Mouse (Mus musculus) macrophage (primary cell): ENCODE results near the gene Clmp. TPM values are rescaled to one million over a fixed set of nuclear protein-coding genes. Genes with fewer than 3 reads are reported as not detected.
A peak's percentile ranks its signal among the peaks of the same experiment; 100 is the strongest.
"Not testable (repeated sequence)": the region's sequence is repeated elsewhere in the genome, so short reads cannot be mapped to it uniquely, and the experiment has no call there.

ENCODE experiments used
- H3K27ac ChIP-seq: fragments of 350-480 bp; formaldehyde crosslinking; 2 replicates; pipeline ENCODE4 v1.9.0; 2021
- H3K36me3 ChIP-seq: fragments of 350-480 bp; formaldehyde crosslinking; 2 replicates; pipeline ENCODE4 v1.9.0; 2021; ENCODE audit errors: inconsistent target
- H3K4me3 ChIP-seq: fragments of 350-480 bp; formaldehyde crosslinking; 2 replicates; pipeline ENCODE4 v1.9.0; 2021; ENCODE audit errors: inconsistent target
- H3K79me2 ChIP-seq: fragments of 350-480 bp; formaldehyde crosslinking; 2 replicates; pipeline ENCODE4 v1.9.0; 2021; ENCODE audit errors: inconsistent target
- WGBS: methylation state at CpG from one replicate; pipeline ENCODE4 v1.1.7; 2026; ENCODE audit warnings: inconsistent platforms; ENCODE audit not compliant: missing documents; 5-methylcytosine and 5-hydroxymethylcytosine counted together
- polyA plus RNA-seq: library from polyadenylated mRNA; stranded (reverse); fragments of 250-400 nt; gene quantifications from 3 replicates; pipeline ENCODE4 v1.2.4, GENCODE M21; 2018; ENCODE audit warnings: inconsistent platforms

Gene Clmp
- polyA plus RNA-seq, 1 experiment from 2014 or later, result 0.20 TPM

- Histone ChIP-seq H3K79me2 (no peaks in the 10 kb centered on the region), H3K4me3 (no peak overlapping the region), H3K27ac (no peak overlapping the region), H3K36me3 (no peaks in the 10 kb centered on the region)
- 93% methylated on average over 6 of the region's 6 CpGs for WGBS
These were observed 99.7 kb downstream of the Clmp start for GRCm38 (mm10) chr9:40785452-40785851.

DNA sequence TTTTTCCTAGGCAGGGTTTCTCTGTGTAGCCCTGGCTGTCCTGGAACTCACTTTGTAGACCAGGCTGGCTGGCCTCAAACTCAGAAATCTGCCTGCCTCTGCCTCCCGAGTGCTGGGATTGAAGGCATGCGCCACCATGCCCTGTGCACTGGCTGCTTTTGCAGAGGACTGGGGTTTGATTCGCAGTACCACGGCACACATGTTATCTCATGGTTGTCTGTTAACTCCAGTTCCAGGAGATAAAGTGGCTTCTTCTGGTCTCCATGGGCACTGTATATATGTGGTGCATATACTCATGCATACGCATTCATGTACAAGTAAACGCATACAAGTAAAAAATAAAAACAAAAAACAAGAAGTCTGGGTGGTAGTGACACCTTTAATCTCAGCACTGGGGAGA, 101.1 kb downstream of the Clmp start:
- H3K36me3 ChIP-seq, H3K79me2 ChIP-seq, H3K4me3 ChIP-seq, H3K27ac ChIP-seq: not testable (repeated sequence)
- WGBS, result 97% methylated on average over 6 of the region's 6 CpGs

GRCm38 (mm10) chr9:40791864-40792633, 106.3 kb downstream of the Clmp start:
- Histone ChIP-seq H3K4me3 (no peak overlapping the region), H3K36me3 (no peaks in the 10 kb centered on the region), H3K27ac (no peak overlapping the region), H3K79me2 (no peaks in the 10 kb centered on the region)
- WGBS, result 75% methylated on average over 5 of the region's 6 CpGs

GRCm38 (mm10) chr9:40793581-40793980, 107.8 kb downstream of the Clmp start:
- WGBS, result 95% methylated on average over 5 of the region's 5 CpGs
- no peak overlapping the region for H3K4me3 ChIP-seq
- H3K79me2 ChIP-seq, result no peaks in the 10 kb centered on the region
- no peaks in the 10 kb centered on the region for H3K36me3 ChIP-seq
- no peak overlapping the region for H3K27ac ChIP-seq

GRCm38 (mm10) chr9:40794251-40794650, 108.5 kb downstream of the Clmp start:
- Histone ChIP-seq H3K79me2 (no peaks in the 10 kb centered on the region), H3K27ac (no peak overlapping the region), H3K36me3 (no peaks in the 10 kb centered on the region), H3K4me3 (no peak overlapping the region)
- WGBS, result 84% methylated on average over 5 of the region's 5 CpGs

- WGBS, result 89% methylated on average over 4 of the region's 5 CpGs
- Histone ChIP-seq H3K4me3 (no peak overlapping the region), H3K36me3 (no peaks in the 10 kb centered on the region), H3K27ac (no peak overlapping the region), H3K79me2 (no peaks in the 10 kb centered on the region)
These were observed 109.2 kb downstream of the Clmp start for GRCm38 (mm10) chr9:40794926-40795325.

GRCm38 (mm10) chr9:40795562-40795961, 109.8 kb downstream of the Clmp start:
- Histone ChIP-seq H3K27ac (no peak overlapping the region), H3K36me3 (no peaks in the 10 kb centered on the region), H3K4me3 (no peak overlapping the region), H3K79me2 (no peaks in the 10 kb centered on the region)
- WGBS, result 78% methylated on average over 2 of the region's 2 CpGs

- Histone ChIP-seq H3K36me3 (no peaks in the 10 kb centered on the region), H3K79me2 (peaks cover under 1% of the 10 kb centered on the region; the same call in 1 of the 2 replicates), H3K27ac (no peak overlapping the region), H3K4me3 (no peak overlapping the region)
- WGBS, result 94% methylated on average over 4 of the region's 4 CpGs
These were observed 110.3 kb downstream of the Clmp start for GRCm38 (mm10) chr9:40796054-40796453.

GRCm38 (mm10) chr9:40798247-40798960, 112.6 kb downstream of the Clmp start:
- Histone ChIP-seq H3K79me2 (peaks cover 22% of the 10 kb centered on the region), H3K27ac (peak overlapping the region; percentile 99), H3K36me3 (no peaks in the 10 kb centered on the region), H3K4me3 (no peak overlapping the region)
- 78% methylated on average over 9 of the region's 9 CpGs for WGBS

GRCm38 (mm10) chr9:40799112-40799511, 113.3 kb downstream of the Clmp start:
- 65% methylated on average over 2 of the region's 3 CpGs for WGBS
- Histone ChIP-seq H3K79me2 (peaks cover 29% of the 10 kb centered on the region), H3K4me3 (no peak overlapping the region), H3K36me3 (no peaks in the 10 kb centered on the region), H3K27ac (peak overlapping the region; percentile 99)

- H3K4me3 ChIP-seq, result peak overlapping the region; percentile 57
- H3K36me3 ChIP-seq, result peaks cover 4% of the 10 kb centered on the region; the same call in 1 of the 2 replicates
- WGBS, result 1% methylated on average over 30 of the region's 30 CpGs
- H3K79me2 ChIP-seq, result peaks cover 29% of the 10 kb centered on the region
- peak overlapping the region; percentile 99 for H3K27ac ChIP-seq
These were observed 114.2 kb downstream of the Clmp start for GRCm38 (mm10) chr9:40799837-40800501.

GRCm38 (mm10) chr9:40800675-40801612, 115.2 kb downstream of the Clmp start, which contains the start of gene Hspa8:
Gene Hspa8, plus strand, starts transcription at chr9:40800984.
- Histone ChIP-seq H3K4me3 (peak within 1 kb of the TSS; percentile 78), H3K36me3 (peaks cover 14% of the 10 kb centered on the region; the same call in 1 of the 2 replicates), H3K27ac (peak within 1 kb of the TSS; percentile 99), H3K79me2 (peaks cover 29% of the 10 kb centered on the region)
- WGBS, result under 1% methylated on average over 80 of the region's 83 CpGs

DNA sequence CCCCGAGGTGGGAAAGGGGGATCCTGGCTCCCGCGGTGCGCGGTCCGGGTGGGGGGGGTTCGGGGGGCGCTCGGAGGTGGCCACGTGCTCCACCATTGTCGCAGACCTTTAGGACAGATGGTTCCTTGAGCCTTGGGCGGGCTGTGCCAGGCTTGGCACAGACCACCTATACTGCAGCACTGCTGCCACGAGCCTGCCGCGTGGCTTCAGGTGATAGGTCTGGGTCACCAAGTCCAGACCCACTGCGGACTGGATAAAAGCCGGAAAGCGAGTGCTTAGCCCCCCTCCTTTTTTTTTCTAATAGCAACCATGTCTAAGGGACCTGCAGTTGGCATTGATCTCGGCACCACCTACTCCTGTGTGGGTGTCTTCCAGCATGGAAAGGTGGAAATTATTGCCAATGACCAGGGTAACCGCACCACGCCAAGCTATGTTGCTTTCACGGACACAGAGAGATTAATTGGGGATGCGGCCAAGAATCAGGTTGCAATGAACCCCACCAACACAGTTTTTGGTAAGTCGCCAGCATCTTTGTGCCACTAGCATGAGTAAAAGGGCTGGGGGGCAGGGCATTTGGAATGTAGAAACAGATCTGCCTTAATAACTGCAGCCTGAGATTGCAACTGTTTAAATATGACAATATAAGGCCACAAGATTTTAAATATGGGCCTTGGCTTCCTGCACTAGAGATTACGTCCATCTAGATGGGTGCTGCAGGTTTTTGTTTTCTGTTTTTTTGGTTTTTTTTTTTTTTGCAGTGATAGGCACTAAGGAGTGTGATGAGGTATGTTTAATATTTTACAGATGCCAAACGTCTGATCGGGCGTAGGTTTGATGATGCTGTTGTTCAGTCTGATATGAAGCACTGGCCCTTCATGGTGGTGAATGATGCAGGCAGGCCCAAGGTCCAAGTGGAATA, 116.1 kb downstream of the Clmp start:
- H3K36me3 ChIP-seq, result peaks cover 16% of the 10 kb centered on the region; the same call in 1 of the 2 replicates
- H3K79me2 ChIP-seq, result peaks cover 29% of the 10 kb centered on the region
- peak overlapping the region; percentile 78 for H3K4me3 ChIP-seq
- peak overlapping the region; percentile 63 for H3K27ac ChIP-seq
- WGBS, result under 1% methylated on average over 25 of the region's 28 CpGs
